Mouse (Mus musculus) hindbrain, embryonic 16.5 days (tissue): Measurements from ENCODE around the gene Spats2l. TPM values are rescaled to one million over a fixed set of nuclear protein-coding genes. Genes with fewer than 3 reads are reported as not detected.

Source experiments
- ATAC-seq: fragments of 200-750 bp; cut with Nextera tagmentation; 2 replicates; pipeline ENCODE4 v1.8.0; 2017; ENCODE audit warnings: moderate TSS enrichment, moderate library complexity
- H3K27ac ChIP-seq: fragments of 300-500 bp; sonication (generic); 2 replicates; pipeline ENCODE4 v1.5.1; 2014; ENCODE audit warnings: low read depth, mild to moderate bottlenecking, control low read depth, low read length, moderate library complexity
- H3K27me3 ChIP-seq: fragments of 300-500 bp; sonication (generic); replicated peaks from 2 replicates; pipeline ENCODE4 v1.6.1; 2014; ENCODE audit warnings: low read length; ENCODE audit not compliant: control insufficient read depth, insufficient read depth
- H3K36me3 ChIP-seq: fragments of 300-500 bp; sonication (generic); 2 replicates; pipeline ENCODE4 v1.6.1; 2014; ENCODE audit warnings: mild to moderate bottlenecking, low read length, moderate library complexity, mixed read lengths; ENCODE audit not compliant: control insufficient read depth, insufficient read depth
- H3K4me1 ChIP-seq: fragments of 300-500 bp; sonication (generic); 2 replicates; pipeline ENCODE4 v1.6.1; 2014; ENCODE audit warnings: low read depth, low read length; ENCODE audit not compliant: control insufficient read depth, insufficient read depth
- H3K4me2 ChIP-seq: fragments of 300-500 bp; sonication (generic); 2 replicates; pipeline ENCODE4 v1.6.1; 2014; ENCODE audit warnings: mild to moderate bottlenecking, low read length, control low read depth, moderate library complexity
- H3K4me3 ChIP-seq: fragments of 300-500 bp; sonication (generic); 2 replicates; pipeline ENCODE4 v1.5.1; 2014; ENCODE audit warnings: mild to moderate bottlenecking, low read length, control low read depth, moderate library complexity
- H3K9ac ChIP-seq: fragments of 300-500 bp; sonication (generic); 2 replicates; pipeline ENCODE4 v1.6.1; 2014; ENCODE audit warnings: low read depth, mild to moderate bottlenecking, control low read depth, low read length, moderate library complexity
- H3K9me3 ChIP-seq: fragments of 300-500 bp; sonication (generic); 2 replicates; pipeline ENCODE4 v1.6.1; 2014; ENCODE audit warnings: mild to moderate bottlenecking, low read length, moderate library complexity; ENCODE audit not compliant: control insufficient read depth
- WGBS: fragments of 180-500 bp; shearing (Covaris S2); extraction: QIAGEN DNeasy Blood & Tissue Kit; methylation state at CpG from one replicate; pipeline ENCODE4 v1.1.7; 2014; 5-methylcytosine and 5-hydroxymethylcytosine counted together
- polyA plus RNA-seq: library from polyadenylated mRNA; unstranded; fragments of >200 nt; fragmentation: Nextera tagmentation; extraction: Ambion mirVana; gene quantifications from 2 replicates; pipeline ENCODE4 v1.2.1, GENCODE M21; 2015

Gene Spats2l
- polyA plus RNA-seq, 1 experiment from 2014 or later: 89.1 TPM

DNA sequence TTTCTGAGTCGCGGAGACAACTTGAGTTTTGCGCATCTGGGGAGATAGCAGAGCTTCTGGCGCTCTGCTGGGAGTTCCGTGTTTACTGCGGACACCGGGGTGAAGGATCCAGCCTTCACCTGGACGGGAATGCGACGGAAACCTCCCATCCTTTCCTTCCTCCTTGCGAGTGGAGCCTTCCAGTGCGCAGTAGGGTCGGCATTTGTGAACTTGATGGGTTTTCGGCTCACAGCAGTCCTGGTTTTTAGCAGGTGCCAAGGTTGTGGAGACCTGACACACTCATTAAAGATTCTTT is 1.5 kb downstream of the Spats2l start:
- peak overlapping the region; percentile 100 for H3K9ac ChIP-seq
- peak; percentile 22 for ATAC-seq

DNA sequence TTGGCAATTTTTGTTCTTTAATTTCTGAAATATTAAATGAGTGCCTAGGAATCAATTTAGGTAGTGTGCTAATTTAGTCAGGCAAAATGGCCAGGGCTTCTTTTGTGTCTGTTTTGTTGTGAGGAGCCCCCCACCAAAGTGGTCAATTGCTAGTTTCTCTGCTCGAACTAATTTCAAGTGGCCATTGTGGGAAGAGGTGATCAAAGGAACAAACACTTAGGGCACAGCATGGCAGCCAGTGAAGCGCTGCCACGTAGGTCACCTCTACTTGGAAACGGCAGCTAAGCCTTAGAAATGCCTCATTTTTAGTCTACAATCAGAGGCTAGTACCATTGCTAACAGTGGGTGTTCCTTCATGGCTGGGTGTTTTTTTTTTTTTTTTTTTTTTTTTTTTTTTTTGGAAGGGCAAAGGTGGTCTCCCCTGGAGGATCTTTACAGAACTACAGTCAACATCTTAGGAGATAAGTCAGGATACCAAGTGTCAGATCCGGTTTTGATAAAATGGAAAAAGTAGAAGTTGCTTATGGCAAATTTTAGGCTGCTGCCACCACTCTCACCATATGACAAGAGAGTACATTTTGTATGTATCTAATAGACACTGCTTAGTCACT is 2.8 kb downstream of the Spats2l start:
- Histone ChIP-seq H3K27me3 (no peaks in the 10 kb centered on the region), H3K4me3 (peak overlapping the region; percentile 22), H3K4me2 (peak overlapping the region; percentile 49), H3K27ac (no peak overlapping the region), H3K4me1 (no peaks in the 10 kb centered on the region; the same call in 1 of the 2 replicates), H3K9me3 (no peaks in the 10 kb centered on the region), H3K36me3 (no peaks in the 10 kb centered on the region), H3K9ac (peak overlapping the region; percentile 35)
- 23% methylated on average over 5 of the region's 5 CpGs for WGBS
- ATAC-seq: no peak

More for the DNA sequence above, 1.5 kb downstream of the Spats2l start:
- Histone ChIP-seq H3K27ac (peak overlapping the region; percentile 97), H3K27me3 (no peaks in the 10 kb centered on the region), H3K4me3 (peak overlapping the region; percentile 97), H3K4me1 (no peaks in the 10 kb centered on the region; the same call in 1 of the 2 replicates), H3K4me2 (peak overlapping the region; percentile 53), H3K9me3 (no peaks in the 10 kb centered on the region), H3K36me3 (no peaks in the 10 kb centered on the region)
- 1% methylated on average over 14 of the region's 14 CpGs for WGBS

DNA sequence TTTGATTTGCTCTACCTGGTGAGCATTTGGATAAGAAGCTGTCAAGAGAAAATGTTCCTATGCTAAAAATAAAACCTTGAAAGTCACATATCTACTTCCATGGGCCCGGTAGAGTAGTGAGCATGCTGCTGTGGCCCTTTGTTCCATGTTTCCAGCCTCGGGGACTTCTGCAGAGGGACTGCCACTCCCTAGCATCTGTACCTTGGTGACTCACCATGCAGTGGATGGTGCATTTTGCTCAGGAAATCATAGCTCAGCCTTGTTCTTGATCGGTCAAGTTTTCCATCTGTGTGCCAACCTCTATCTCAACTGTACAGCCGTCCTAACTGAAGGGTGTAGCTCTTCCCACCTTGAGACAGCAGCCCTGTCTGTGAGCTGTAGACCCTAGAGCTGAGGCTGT is 10.3 kb downstream of the Spats2l start:
- Histone ChIP-seq H3K4me1 (no peaks in the 10 kb centered on the region), H3K9ac (no peak overlapping the region), H3K36me3 (no peaks in the 10 kb centered on the region), H3K9me3 (no peaks in the 10 kb centered on the region), H3K27me3 (no peaks in the 10 kb centered on the region), H3K4me3 (no peak overlapping the region), H3K27ac (no peak overlapping the region), H3K4me2 (no peak overlapping the region)
- WGBS: 89% methylated on average over 4 of the region's 4 CpGs
- ATAC-seq: no peak

DNA sequence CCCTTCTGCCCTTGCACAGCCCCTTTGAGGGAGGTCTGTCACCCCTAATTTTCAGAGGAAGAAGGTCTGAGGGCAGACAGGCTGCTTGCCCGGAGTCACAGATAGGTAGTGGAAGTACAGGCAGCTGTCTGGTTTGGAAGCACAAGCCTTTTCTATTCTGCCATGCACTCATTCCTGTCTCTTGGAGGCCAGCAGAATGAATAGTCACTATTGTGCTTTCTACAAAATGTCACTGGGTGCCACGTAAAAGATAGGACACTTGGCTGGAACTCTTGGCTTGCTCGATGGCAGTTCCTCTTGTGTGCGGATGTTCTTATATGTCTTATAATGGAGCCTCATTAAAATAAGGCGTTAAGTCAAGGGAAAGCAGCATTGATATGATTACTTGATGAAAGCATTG is 15.9 kb downstream of the Spats2l start:
- 0 out of 2 replicates have a peak, but pooled peaks have one; percentile 42 for ATAC-seq
- Histone ChIP-seq H3K4me1 (no peaks in the 10 kb centered on the region), H3K9ac (no peak overlapping the region), H3K36me3 (no peaks in the 10 kb centered on the region), H3K4me3 (no peak overlapping the region), H3K27ac (no peak overlapping the region), H3K9me3 (no peaks in the 10 kb centered on the region), H3K27me3 (no peaks in the 10 kb centered on the region), H3K4me2 (no peak overlapping the region)
- 65% methylated on average over 5 of the region's 5 CpGs for WGBS

DNA sequence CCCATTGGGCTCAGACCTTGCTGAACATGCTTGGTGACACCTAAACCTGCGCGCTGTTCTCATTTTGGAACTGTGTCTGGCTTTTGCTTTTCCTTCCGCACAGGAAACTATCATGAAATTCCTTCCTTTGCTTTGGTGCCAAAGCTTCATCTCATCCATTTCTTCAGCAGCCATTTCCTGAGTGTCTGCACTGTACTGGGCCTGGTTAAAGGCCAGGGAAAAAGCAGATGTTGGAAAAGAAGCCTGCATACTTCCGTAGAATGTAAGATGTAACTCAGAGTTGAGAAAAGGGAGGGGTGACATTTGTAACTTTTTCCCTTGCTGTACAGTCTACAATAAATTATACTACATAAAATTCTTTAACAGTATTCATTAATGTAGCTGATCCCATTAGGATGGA is 18.2 kb downstream of the Spats2l start:
- no peaks in the 10 kb centered on the region for H3K27me3 ChIP-seq
- no peak for ATAC-seq
- 92% methylated on average over 4 of the region's 4 CpGs for WGBS

DNA sequence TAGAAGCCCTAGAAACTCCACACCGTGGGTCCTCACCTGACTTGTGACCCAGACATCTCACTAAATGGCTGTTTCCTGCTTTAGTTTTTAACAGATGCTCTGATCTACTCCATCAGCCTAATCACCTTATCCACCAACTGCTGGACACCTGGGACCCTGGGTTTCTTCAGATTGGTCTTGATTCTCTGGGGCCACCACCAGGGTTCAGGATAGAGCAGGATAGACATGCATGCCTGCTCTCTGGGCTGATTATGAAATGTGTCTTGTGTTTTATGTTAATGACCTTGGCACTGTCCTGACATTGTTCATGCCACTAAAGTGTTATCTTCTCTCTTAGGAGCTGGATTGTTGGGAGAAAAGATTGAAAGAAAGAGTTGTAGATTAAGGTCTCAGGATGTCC is 21.9 kb downstream of the Spats2l start:
- Histone ChIP-seq H3K27ac (no peak overlapping the region), H3K9ac (no peak overlapping the region), H3K4me2 (no peak overlapping the region), H3K4me3 (no peak overlapping the region), H3K9me3 (no peaks in the 10 kb centered on the region), H3K4me1 (no peaks in the 10 kb centered on the region), H3K36me3 (no peaks in the 10 kb centered on the region), H3K27me3 (no peaks in the 10 kb centered on the region)
- no peak for ATAC-seq
- WGBS: 95% methylated on average over 1 of the region's 1 CpGs

More for the DNA sequence above, 18.2 kb downstream of the Spats2l start:
- no peaks in the 10 kb centered on the region for H3K9me3 ChIP-seq
- no peak overlapping the region for H3K27ac ChIP-seq
- no peak overlapping the region for H3K4me2 ChIP-seq
- H3K9ac ChIP-seq: no peak overlapping the region
- H3K36me3 ChIP-seq: no peaks in the 10 kb centered on the region
- H3K4me1 ChIP-seq: no peaks in the 10 kb centered on the region
- no peak overlapping the region for H3K4me3 ChIP-seq

DNA sequence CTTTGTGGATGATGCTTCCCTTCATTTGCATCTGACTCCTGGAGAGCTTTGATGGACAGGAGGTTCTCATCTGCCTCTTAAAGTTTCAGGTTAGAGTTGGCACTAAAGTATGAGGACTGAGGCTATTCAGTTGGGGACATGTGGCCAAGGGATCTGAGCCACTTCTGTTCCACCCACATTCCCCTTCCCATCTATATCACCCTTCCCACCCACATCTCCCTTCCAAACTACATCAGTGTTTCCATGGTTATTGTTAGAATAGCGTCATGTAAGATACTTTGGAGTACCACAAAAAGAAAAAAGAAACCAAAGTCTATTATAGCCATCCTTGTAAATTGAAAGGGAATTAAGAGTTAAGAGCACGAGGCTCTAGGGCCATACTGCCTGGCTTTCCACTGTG is 25.4 kb downstream of the Spats2l start:
- Histone ChIP-seq H3K4me2 (no peak overlapping the region), H3K9ac (no peak overlapping the region), H3K4me3 (no peak overlapping the region), H3K9me3 (no peaks in the 10 kb centered on the region), H3K27ac (no peak overlapping the region), H3K27me3 (no peaks in the 10 kb centered on the region), H3K4me1 (no peaks in the 10 kb centered on the region), H3K36me3 (no peaks in the 10 kb centered on the region)
- ATAC-seq: no peak
- WGBS: 87% methylated on average over 2 of the region's 2 CpGs

DNA sequence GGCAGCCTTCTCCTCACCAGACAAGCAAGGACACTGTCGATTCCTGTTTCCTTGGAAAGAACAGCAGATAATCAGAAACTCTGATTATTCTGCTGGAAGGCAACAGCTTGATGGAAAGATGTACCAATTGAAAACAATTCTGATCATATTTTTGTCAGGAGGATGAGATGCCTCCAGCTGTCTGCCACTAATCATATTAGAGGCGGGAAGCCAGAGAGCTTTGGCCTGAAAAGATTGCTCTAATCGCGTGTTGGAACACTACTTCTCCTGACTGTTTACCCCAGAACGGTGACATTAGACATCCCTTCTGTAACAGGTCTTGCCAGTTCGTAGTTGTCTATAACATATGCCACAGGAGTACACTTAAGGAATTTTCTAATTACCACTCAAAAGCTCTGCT is 26.9 kb downstream of the Spats2l start:
- no peaks in the 10 kb centered on the region for H3K27me3 ChIP-seq
- H3K9me3 ChIP-seq: no peaks in the 10 kb centered on the region
- 71% methylated on average over 6 of the region's 6 CpGs for WGBS

DNA sequence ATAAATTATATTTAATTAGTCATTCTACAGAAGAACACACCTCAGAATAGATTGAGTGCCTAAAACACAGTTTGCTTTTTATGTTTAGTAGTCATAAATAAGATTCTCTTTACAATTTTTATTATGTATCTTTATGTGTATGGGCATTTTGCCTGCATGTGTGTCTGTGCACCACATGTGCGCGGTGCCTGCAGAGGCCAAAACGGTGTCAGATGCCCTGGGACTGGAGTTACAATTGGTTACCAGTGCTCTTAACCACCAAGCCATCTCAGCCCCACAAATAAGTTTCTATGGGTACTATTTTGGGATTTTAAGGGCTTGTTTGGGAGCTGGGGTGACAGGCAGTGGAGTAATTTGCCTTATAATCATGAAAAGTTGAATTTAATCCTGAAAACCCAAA is 32.2 kb downstream of the Spats2l start:
- no peak for ATAC-seq
- Histone ChIP-seq H3K4me3 (no peak overlapping the region), H3K9ac (no peak overlapping the region), H3K27ac (no peak overlapping the region), H3K27me3 (no peaks in the 10 kb centered on the region), H3K4me2 (no peak overlapping the region), H3K36me3 (no peaks in the 10 kb centered on the region), H3K4me1 (no peaks in the 10 kb centered on the region; the same call in 1 of the 2 replicates), H3K9me3 (no peaks in the 10 kb centered on the region)
- 77% methylated on average over 3 of the region's 3 CpGs for WGBS

More for the DNA sequence above, 26.9 kb downstream of the Spats2l start:
- H3K36me3 ChIP-seq: no peaks in the 10 kb centered on the region
- no peaks in the 10 kb centered on the region for H3K4me1 ChIP-seq
- no peak for ATAC-seq
- H3K4me2 ChIP-seq: no peak overlapping the region
- H3K4me3 ChIP-seq: no peak overlapping the region
- H3K9ac ChIP-seq: no peak overlapping the region
- no peak overlapping the region for H3K27ac ChIP-seq
